Mouse (Mus musculus) erythroblast, embryonic 14.5 days (primary cell): ENCODE measurements around the gene Prkd3.

Source experiments
- GATA1 ChIP-seq: IDR thresholded peaks from 2 replicates; pipeline ENCODE4 v1.6.1; 2012; ENCODE audit warnings: low read length, inconsistent platforms, mixed read lengths
- TAL1 ChIP-seq: IDR thresholded peaks from 3 replicates; pipeline ENCODE4 v1.6.1; 2012; ENCODE audit warnings: low read length, inconsistent platforms, mixed read lengths

DNA sequence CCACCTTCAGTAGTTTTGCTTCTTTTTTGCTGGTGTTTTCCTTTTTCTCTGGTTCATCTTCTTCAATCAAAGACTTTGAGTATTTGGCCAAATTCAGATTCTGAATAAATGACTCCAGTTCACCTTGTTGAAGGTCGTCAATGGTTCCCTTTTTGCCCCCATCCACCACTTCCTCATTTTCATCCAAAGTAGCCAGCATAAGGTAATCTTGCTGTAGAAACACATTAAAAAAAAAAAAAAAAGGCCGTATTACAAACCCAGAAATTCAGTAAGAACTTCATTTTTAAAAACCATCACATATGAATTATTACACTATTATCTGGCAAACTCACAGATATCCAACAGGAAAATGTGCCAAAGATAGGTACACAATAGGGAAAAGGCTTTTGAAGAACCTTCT lies 84.8 kb downstream of the Prkd3 start:
- TF ChIP-seq TAL1, result no peak
- no peak for TF ChIP-seq GATA1
